Comparison of ENCODE assay signal across 25 mouse cellular contexts in genomic region chr12:106132715-106133114, GRCm38 (mm10).
DNase-seq lines count a peak whose midpoint lies in the region; ATAC-seq and TF ChIP-seq lines count a peak whose summit lies in the region.
"Had no signal": no experiment of that assay in that cellular context is flagged by ENCODE, and none has a peak within 500 bp of the region (broad histone marks: within the 10 kb centered on the region; RNA-seq: fewer than 3 reads in every experiment).

No protein-coding gene starts in this region.

- intact Hi-C loops in left cerebral cortex, postnatal 36 days (cut with DNase I) = no loop called here

- H3K27ac ChIP-seq in forebrain, postnatal 0 days (ENCODE audit: low read depth, low read length) = no peak overlapping the region
- H3K27ac ChIP-seq in forebrain, embryonic 15.5 days (replicated peaks) = no peak overlapping the region
- H3K27ac ChIP-seq in midbrain, postnatal 0 days (ENCODE audit: low read depth, low read length) = no peak overlapping the region
- no peak overlapping the region for H3K27ac ChIP-seq in midbrain, embryonic 11.5 days (ENCODE audit: low read depth, low read length)
- H3K27ac ChIP-seq in MEL (ENCODE audit: control insufficient read depth, low read depth, low read length) = no peak overlapping the region
- H3K27ac ChIP-seq: embryonic facial prominence, embryonic 13.5 days; forebrain, embryonic 12.5 days; gastrocnemius, adult 2 months; hindbrain, embryonic 13.5 days; intestine, embryonic 15.5 days had no signal

- H3K9me3 ChIP-seq in forebrain, postnatal 0 days (ENCODE audit: low read length) = no peaks in the 10 kb centered on the region
- H3K9me3 ChIP-seq in forebrain, embryonic 15.5 days = no peaks in the 10 kb centered on the region
- no peaks in the 10 kb centered on the region for H3K9me3 ChIP-seq in midbrain, postnatal 0 days (ENCODE audit: low read length)
- no peaks in the 10 kb centered on the region; the same call in 1 of the 2 replicates for H3K9me3 ChIP-seq in midbrain, embryonic 11.5 days (ENCODE audit: control insufficient read depth, low read length)
- H3K9me3 ChIP-seq in E14TG2a.4 (ENCODE audit: low read length) = peaks cover 6% of the 10 kb centered on the region; the same call in 1 of the 2 replicates
- no peaks in the 10 kb centered on the region for H3K9me3 ChIP-seq in MEL (replicated peaks; ENCODE audit: insufficient read depth, low read length)
- H3K9me3 ChIP-seq: embryonic facial prominence, embryonic 13.5 days; forebrain, embryonic 12.5 days; hindbrain, embryonic 13.5 days; intestine, embryonic 15.5 days had no signal

- no peak for DNase-seq in forebrain, postnatal 0 days
- DNase-seq in midbrain, postnatal 0 days (ENCODE audit: low spot score) = no peak
- DNase-seq in midbrain, embryonic 11.5 days (ENCODE audit: low spot score, missing footprints) = no peak
- no peak for DNase-seq in MEL (ENCODE audit: low read depth, low spot score)
- no peak for DNase-seq in right cerebral cortex, postnatal 14 days
- no peak for DNase-seq in left cerebral cortex, postnatal 36 days (ENCODE audit: low spot score in 2 of 2)
- DNase-seq: adrenal gland, adult 2 months; adrenal gland, postnatal 14 days; cerebellum, adult 11-12 months; cerebellum, adult 9-10 months; cerebellum, postnatal 14 days; gastrocnemius, adult 2 months; gastrocnemius, postnatal 14 days; heart, adult 11 months had no signal

- no peak overlapping the region for H3K4me2 ChIP-seq in forebrain, postnatal 0 days (ENCODE audit: low read depth)
- no peak overlapping the region for H3K4me2 ChIP-seq in forebrain, embryonic 15.5 days (replicated peaks)
- no peak overlapping the region for H3K4me2 ChIP-seq in midbrain, postnatal 0 days (ENCODE audit: low read depth, low read length, poor library complexity, severe bottlenecking)
- no peak overlapping the region for H3K4me2 ChIP-seq in midbrain, embryonic 11.5 days
- H3K4me2 ChIP-seq: embryonic facial prominence, embryonic 13.5 days; forebrain, embryonic 12.5 days; heart, embryonic 11.5 days; hindbrain, embryonic 13.5 days; intestine, embryonic 15.5 days had no signal

- no peaks in the 10 kb centered on the region for H3K79me2 ChIP-seq in MEL (ENCODE audit: control insufficient read depth, insufficient read depth, low read length, poor library complexity)

- no peaks in the 10 kb centered on the region for H3K36me3 ChIP-seq in forebrain, postnatal 0 days (ENCODE audit: insufficient read depth)
- H3K36me3 ChIP-seq in forebrain, embryonic 15.5 days = no peaks in the 10 kb centered on the region
- no peaks in the 10 kb centered on the region for H3K36me3 ChIP-seq in midbrain, postnatal 0 days (ENCODE audit: insufficient read depth, low read length)
- H3K36me3 ChIP-seq in midbrain, embryonic 11.5 days (ENCODE audit: control insufficient read depth, insufficient read depth, low read length) = no peaks in the 10 kb centered on the region
- H3K36me3 ChIP-seq in E14TG2a.4 (ENCODE audit: insufficient read depth, low read length) (no peaks in the 10 kb centered on the region), MEL (ENCODE audit: control insufficient read depth in 1 of 2, insufficient read depth in 2 of 2, low read length in 2 of 2) (no peaks in the 10 kb centered on the region)
- H3K36me3 ChIP-seq: embryonic facial prominence, embryonic 13.5 days; forebrain, embryonic 12.5 days; hindbrain, embryonic 13.5 days; intestine, embryonic 15.5 days had no signal

- no peak overlapping the region for H3K4me3 ChIP-seq in forebrain, postnatal 0 days (ENCODE audit: low read depth, low read length)
- H3K4me3 ChIP-seq in forebrain, embryonic 15.5 days = no peak overlapping the region
- H3K4me3 ChIP-seq in midbrain, postnatal 0 days (ENCODE audit: low read depth, low read length) = no peak overlapping the region
- H3K4me3 ChIP-seq in midbrain, embryonic 11.5 days (ENCODE audit: low read depth, low read length) = no peak overlapping the region
- H3K4me3 ChIP-seq in E14TG2a.4 (replicated peaks; ENCODE audit: low read length) (no peak overlapping the region), MEL (ENCODE audit: control insufficient read depth in 1 of 2, insufficient read depth in 1 of 2, low read depth in 2 of 2, low read length in 2 of 2) (no peak overlapping the region)
- H3K4me3 ChIP-seq: embryonic facial prominence, embryonic 13.5 days; erythroblast, embryonic 14.5 days; forebrain, embryonic 12.5 days; gastrocnemius, adult 2 months; hindbrain, embryonic 13.5 days; intestine, embryonic 15.5 days had no signal

- peak; percentile 5 for TF ChIP-seq RAD21 in MEL (IDR thresholded peaks at IDR 0.05; ENCODE audit: low read depth, low read length)

- no peaks in the 10 kb centered on the region for H3K27me3 ChIP-seq in forebrain, postnatal 0 days (ENCODE audit: insufficient read depth, low read length)
- H3K27me3 ChIP-seq in forebrain, embryonic 15.5 days = no peaks in the 10 kb centered on the region
- H3K27me3 ChIP-seq in midbrain, postnatal 0 days (ENCODE audit: insufficient read depth, low read length) = no peaks in the 10 kb centered on the region
- H3K27me3 ChIP-seq in midbrain, embryonic 11.5 days (ENCODE audit: control insufficient read depth, insufficient read depth, low read length) = no peaks in the 10 kb centered on the region
- H3K27me3 ChIP-seq in E14TG2a.4 (ENCODE audit: insufficient read depth, low read length) (peaks cover 8% of the 10 kb centered on the region; the same call in 1 of the 2 replicates), MEL (ENCODE audit: control insufficient read depth in 1 of 2, insufficient read depth in 2 of 2, low read length in 2 of 2) (no peaks in the 10 kb centered on the region)
- H3K27me3 ChIP-seq: embryonic facial prominence, embryonic 13.5 days; forebrain, embryonic 12.5 days; hindbrain, embryonic 13.5 days; intestine, embryonic 15.5 days had no signal

- 0 out of 2 replicates have a peak, but pooled peaks have one; percentile 13 for TF ChIP-seq CTCF in forebrain, postnatal 0 days (IDR thresholded peaks at IDR 0.05; ENCODE audit: low read depth)
- 0 out of 2 replicates have a peak, but pooled peaks have one; percentile 16 for TF ChIP-seq CTCF in midbrain, postnatal 0 days (IDR thresholded peaks at IDR 0.05)
- TF ChIP-seq CTCF in E14TG2a.4 (conservative IDR thresholded peaks at IDR 0.05; ENCODE audit: low read length) (peak; percentile 51), MEL (IDR thresholded peaks at IDR 0.05 in 2 of 3, conservative IDR thresholded peaks at IDR 0.05 in 1 of 3; ENCODE audit: control insufficient read depth in 1 of 3, insufficient read depth in 1 of 3, low read depth in 2 of 3, low read length in 3 of 3, poor library complexity in 1 of 3, severe bottlenecking in 1 of 3) (peak; percentile 2 to 26 (median 18); a peak in 1 of 6 replicates)

- WGBS in forebrain, postnatal 0 days = 93% methylated on average over 8 of the region's 8 CpGs
- 92% methylated on average over 8 of the region's 8 CpGs for WGBS in forebrain, embryonic 15.5 days
- WGBS in midbrain, postnatal 0 days = 95% methylated on average over 8 of the region's 8 CpGs
- WGBS in midbrain, embryonic 11.5 days = 94% methylated on average over 8 of the region's 8 CpGs

- TF ChIP-seq EP300 in MEL (IDR thresholded peaks at IDR 0.05; ENCODE audit: low read depth in 1 of 2, low read length in 2 of 2) = no peak

- H3K9ac ChIP-seq in forebrain, postnatal 0 days = no peak overlapping the region
- H3K9ac ChIP-seq in forebrain, embryonic 15.5 days (replicated peaks) = no peak overlapping the region
- H3K9ac ChIP-seq in midbrain, postnatal 0 days (replicated peaks; ENCODE audit: low read length, poor library complexity, severe bottlenecking) = no peak overlapping the region
- H3K9ac ChIP-seq in midbrain, embryonic 11.5 days (ENCODE audit: low read length) = no peak overlapping the region
- no peak overlapping the region for H3K9ac ChIP-seq in MEL (ENCODE audit: control insufficient read depth, low read depth, low read length, poor library complexity, severe bottlenecking)
- H3K9ac ChIP-seq: embryonic facial prominence, embryonic 13.5 days; forebrain, embryonic 12.5 days; hindbrain, embryonic 13.5 days; intestine, embryonic 15.5 days had no signal

- peaks cover 6% of the 10 kb centered on the region for H3K4me1 ChIP-seq in forebrain, postnatal 0 days (ENCODE audit: insufficient read depth)
- peaks cover 27% of the 10 kb centered on the region for H3K4me1 ChIP-seq in forebrain, embryonic 15.5 days
- H3K4me1 ChIP-seq in midbrain, postnatal 0 days (ENCODE audit: insufficient read depth, low read length) = no peaks in the 10 kb centered on the region
- H3K4me1 ChIP-seq in midbrain, embryonic 11.5 days (ENCODE audit: control insufficient read depth, insufficient read depth, low read length) = no peaks in the 10 kb centered on the region
- H3K4me1 ChIP-seq in E14TG2a.4 (replicated peaks; ENCODE audit: low read depth, low read length) = peaks cover 23% of the 10 kb centered on the region
- H3K4me1 ChIP-seq in MEL (ENCODE audit: control insufficient read depth in 1 of 2, insufficient read depth in 2 of 2, low read length in 2 of 2) = no peaks in the 10 kb centered on the region
- H3K4me1 ChIP-seq: embryonic facial prominence, embryonic 13.5 days; intestine, embryonic 15.5 days had no signal

- TF ChIP-seq POLR2A in MEL (IDR thresholded peaks at IDR 0.05; ENCODE audit: control insufficient read depth in 1 of 2, insufficient read depth in 1 of 2, low read depth in 1 of 2, low read length in 2 of 2, poor library complexity in 1 of 2) = no peak

- no peak for ATAC-seq in forebrain, postnatal 0 days
- no peak for ATAC-seq in forebrain, embryonic 15.5 days (replicated peaks)
- no peak for ATAC-seq in midbrain, postnatal 0 days (ENCODE audit: low FRiP score)
- ATAC-seq in midbrain, embryonic 11.5 days (ENCODE audit: low FRiP score) = no peak
- ATAC-seq: forebrain, embryonic 16.5 days; hindbrain, embryonic 16.5 days; intestine, embryonic 15.5 days; Patski had no signal

TF ChIP-seq in MEL, 35 proteins besides CTCF, POLR2A, EP300 and RAD21:
- TF ChIP-seq TCF12 (IDR thresholded peaks at IDR 0.05; ENCODE audit: low read depth, low read length) (no peak), KAT2A (conservative IDR thresholded peaks at IDR 0.05; ENCODE audit: low read depth, low read length) (no peak), BHLHE40 (IDR thresholded peaks at IDR 0.05; ENCODE audit: borderline replicate concordance, low read depth, low read length) (no peak), ELF1 (IDR thresholded peaks at IDR 0.05; ENCODE audit: low read depth, low read length) (no peak), GATA1 (IDR thresholded peaks at IDR 0.05; ENCODE audit: low read depth, low read length) (no peak)
TF ChIP-seq in MEL: peak in this region for 0.
